Comparison of ENCODE assay signal across 15 mouse cellular contexts in the genomic region with DNA sequence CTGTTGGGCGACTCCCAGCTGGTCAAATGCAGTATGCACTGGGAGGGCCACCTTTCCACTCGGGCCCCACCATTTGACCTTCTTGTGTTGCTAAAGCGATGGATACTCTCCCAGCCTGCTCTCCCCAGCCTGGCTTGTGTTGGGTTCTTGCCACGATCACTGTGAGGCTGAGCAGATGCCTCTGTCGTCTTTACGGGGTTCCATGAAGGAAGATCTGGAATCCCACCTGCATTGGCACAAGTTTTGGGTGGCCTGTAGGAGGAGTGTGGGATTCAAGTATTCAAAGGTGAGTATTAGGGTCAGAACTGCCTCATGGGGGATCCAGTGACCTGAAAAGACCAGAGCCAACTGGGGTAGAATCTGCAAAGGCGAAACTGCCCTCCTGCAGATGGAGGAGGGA. TPM values are rescaled to one million over a fixed set of nuclear protein-coding genes. Genes with fewer than 3 reads are reported as not detected.
DNase-seq lines count a peak whose midpoint lies in the region; ATAC-seq and TF ChIP-seq lines count a peak whose summit lies in the region.
"Had no signal": no experiment of that assay in that cellular context is flagged by ENCODE, and none has a peak within 500 bp of the region (broad histone marks: within the 10 kb centered on the region; RNA-seq: fewer than 3 reads in every experiment).

No protein-coding gene starts in this region.

- intact Hi-C loops in left cerebral cortex, adult 2 months (cut with DNase I): loop anchor here (2.0 kb wide), 1 partner anchor 62 kb away; no protein-coding TSS in a partner anchor
- intact Hi-C loops in left cerebral cortex, postnatal 25 days (cut with DNase I): no loop called here

- ATAC-seq in forebrain, embryonic 13.5 days: no peak
- ATAC-seq in forebrain, embryonic 16.5 days: no peak
- no peak for ATAC-seq in intestine, embryonic 14.5 days (replicated peaks; ENCODE audit: low FRiP score, low TSS enrichment, low read depth)

- no peak for TF ChIP-seq CTCF in left cerebral cortex, adult 2 months (IDR thresholded peaks at IDR 0.05)

- DNase-seq in left cerebral cortex, adult 2 months (ENCODE audit: extremely low spot score in 1 of 2, low spot score in 2 of 2): no peak
- DNase-seq in left cerebral cortex, postnatal 25 days (ENCODE audit: low spot score in 2 of 2): no peak
- DNase-seq in retina, postnatal 1 day: peak; percentile 52
- DNase-seq in retina, embryonic 14.5 days (ENCODE audit: low spot score): no peak
- DNase-seq in intestine, embryonic 14.5 days (ENCODE audit: low spot score): peak; percentile 55
- DNase-seq in gastrocnemius, adult 8-10 months (ENCODE audit: low spot score in 2 of 2): no peak
- DNase-seq: kidney, adult 9 months; thymus, postnatal 36 days had no signal

- no peak overlapping the region for H3K4me2 ChIP-seq in forebrain, embryonic 13.5 days
- no peak overlapping the region for H3K4me2 ChIP-seq in forebrain, embryonic 16.5 days (ENCODE audit: low read length)
- H3K4me2 ChIP-seq in intestine, embryonic 14.5 days (ENCODE audit: low read length): no peak overlapping the region
- H3K4me2 ChIP-seq: embryonic facial prominence, embryonic 12.5 days; liver, embryonic 15.5 days had no signal

- 88% methylated on average over 7 of the region's 7 CpGs for WGBS in forebrain, embryonic 13.5 days
- WGBS in forebrain, embryonic 16.5 days: 83% methylated on average over 7 of the region's 7 CpGs
- 67% methylated on average over 7 of the region's 7 CpGs for WGBS in intestine, embryonic 14.5 days

- H3K4me3 ChIP-seq in forebrain, embryonic 13.5 days: no peak overlapping the region
- H3K4me3 ChIP-seq in forebrain, embryonic 16.5 days (replicated peaks; ENCODE audit: low read length): no peak overlapping the region
- H3K4me3 ChIP-seq in left cerebral cortex, adult 2 months: no peak overlapping the region
- no peak overlapping the region for H3K4me3 ChIP-seq in intestine, embryonic 14.5 days (ENCODE audit: low read depth, low read length)
- H3K4me3 ChIP-seq: embryonic facial prominence, embryonic 12.5 days; heart, adult 2 months; liver, embryonic 15.5 days had no signal

- H3K9ac ChIP-seq in forebrain, embryonic 13.5 days: no peak overlapping the region
- no peak overlapping the region for H3K9ac ChIP-seq in forebrain, embryonic 16.5 days (replicated peaks; ENCODE audit: low read depth, low read length)
- H3K9ac ChIP-seq in intestine, embryonic 14.5 days (ENCODE audit: low read length): no peak overlapping the region
- H3K9ac ChIP-seq: embryonic facial prominence, embryonic 12.5 days; liver, embryonic 15.5 days had no signal

- no peaks in the 10 kb centered on the region for H3K27me3 ChIP-seq in forebrain, embryonic 13.5 days
- no peaks in the 10 kb centered on the region for H3K27me3 ChIP-seq in forebrain, embryonic 16.5 days (replicated peaks; ENCODE audit: control insufficient read depth, insufficient read depth, low read length)
- H3K27me3 ChIP-seq in intestine, embryonic 14.5 days (replicated peaks; ENCODE audit: control insufficient read depth, insufficient read depth, low read length): no peaks in the 10 kb centered on the region
- H3K27me3 ChIP-seq: embryonic facial prominence, embryonic 12.5 days; liver, embryonic 15.5 days; Patski had no signal

- peaks cover 65% of the 10 kb centered on the region for H3K36me3 ChIP-seq in forebrain, embryonic 13.5 days (ENCODE audit: poor library complexity, severe bottlenecking)
- peaks cover 38% of the 10 kb centered on the region for H3K36me3 ChIP-seq in forebrain, embryonic 16.5 days (ENCODE audit: control insufficient read depth, insufficient read depth)
- peaks cover 71% of the 10 kb centered on the region for H3K36me3 ChIP-seq in intestine, embryonic 14.5 days (ENCODE audit: control insufficient read depth, insufficient read depth, low read length)

- peak overlapping the region; percentile 27 for H3K27ac ChIP-seq in forebrain, embryonic 13.5 days
- H3K27ac ChIP-seq in forebrain, embryonic 16.5 days (ENCODE audit: low read length): no peak overlapping the region
- H3K27ac ChIP-seq in left cerebral cortex, adult 2 months: peak overlapping the region; percentile 61
- H3K27ac ChIP-seq in intestine, embryonic 14.5 days (ENCODE audit: low read depth): no peak overlapping the region
- H3K27ac ChIP-seq: embryonic facial prominence, embryonic 12.5 days; heart, adult 2 months; liver, embryonic 15.5 days; macrophage had no signal

- no peaks in the 10 kb centered on the region for H3K9me3 ChIP-seq in forebrain, embryonic 13.5 days (replicated peaks)
- no peaks in the 10 kb centered on the region for H3K9me3 ChIP-seq in forebrain, embryonic 16.5 days (ENCODE audit: control insufficient read depth, low read length)
- no peaks in the 10 kb centered on the region for H3K9me3 ChIP-seq in intestine, embryonic 14.5 days (ENCODE audit: control insufficient read depth, low read length)
- H3K9me3 ChIP-seq: embryonic facial prominence, embryonic 12.5 days; liver, embryonic 15.5 days had no signal

- H3K4me1 ChIP-seq in forebrain, embryonic 13.5 days: peaks cover 36% of the 10 kb centered on the region
- H3K4me1 ChIP-seq in forebrain, embryonic 16.5 days (replicated peaks; ENCODE audit: control insufficient read depth, insufficient read depth, low read length): peaks cover 32% of the 10 kb centered on the region
- peaks cover 15% of the 10 kb centered on the region; the same call in 1 of the 2 replicates for H3K4me1 ChIP-seq in intestine, embryonic 14.5 days (replicated peaks; ENCODE audit: control insufficient read depth, insufficient read depth, low read length)

RNA-seq across cellular contexts. Expression of a gene that starts 5.4 kb away (rescaled TPM):
- 30.7 and 35.1 TPM in 2 replicates for polyA plus RNA-seq in forebrain, embryonic 13.5 days (2015; fragmentation: Nextera tagmentation; extraction: Ambion mirVana)
- polyA plus RNA-seq in forebrain, embryonic 16.5 days (2015; fragmentation: Nextera tagmentation; extraction: Ambion mirVana): 29.5 and 31.4 TPM in 2 replicates
- 10 to 100 TPM; 31.5 to 33.2 TPM for total RNA-seq in left cerebral cortex, adult 2 months (2021)
- 10 to 100 TPM; 32.5 to 33.7 TPM for total RNA-seq in left cerebral cortex, postnatal 25 days (2021)
- polyA plus RNA-seq in intestine, embryonic 14.5 days (2014; fragmentation: Nextera tagmentation; extraction: Ambion mirVana): 10.3 and 10.8 TPM in 2 replicates
- total RNA-seq in gastrocnemius, adult 8-10 months (2022): 1 to 10 TPM; 4.4 to 6.8 (median 5.3) TPM

RNA-seq across cellular contexts. Expression of a gene that starts 5.9 kb away (rescaled TPM):
- 15,903 and 18,325 TPM in 2 replicates for polyA plus RNA-seq in forebrain, embryonic 13.5 days (2015; fragmentation: Nextera tagmentation; extraction: Ambion mirVana)
- polyA plus RNA-seq in forebrain, embryonic 16.5 days (2015; fragmentation: Nextera tagmentation; extraction: Ambion mirVana): 15,087 and 15,431 TPM in 2 replicates
- total RNA-seq in left cerebral cortex, adult 2 months (2021): 1,000 to 10,000 TPM; 2,227 to 2,233 TPM
- total RNA-seq in left cerebral cortex, postnatal 25 days (2021): 1,000 to 10,000 TPM; 2,451 to 2,479 TPM
- 15,561 and 16,510 TPM in 2 replicates for polyA plus RNA-seq in intestine, embryonic 14.5 days (2014; fragmentation: Nextera tagmentation; extraction: Ambion mirVana)
- total RNA-seq in gastrocnemius, adult 8-10 months (2022): 100 to 1,000 TPM; 301 to 406 (median 351) TPM

RNA-seq across cellular contexts. Expression of a gene that starts 59.5 kb away (rescaled TPM):
- 521 and 522 TPM in 2 replicates for polyA plus RNA-seq in forebrain, embryonic 13.5 days (2015; fragmentation: Nextera tagmentation; extraction: Ambion mirVana)
- polyA plus RNA-seq in forebrain, embryonic 16.5 days (2015; fragmentation: Nextera tagmentation; extraction: Ambion mirVana): 541 and 600 TPM in 2 replicates
- 100 to 1,000 TPM; 334 to 344 TPM for total RNA-seq in left cerebral cortex, adult 2 months (2021)
- total RNA-seq in left cerebral cortex, postnatal 25 days (2021): 100 to 1,000 TPM; 384 to 450 TPM
- polyA plus RNA-seq in intestine, embryonic 14.5 days (2014; fragmentation: Nextera tagmentation; extraction: Ambion mirVana): 230 and 247 TPM in 2 replicates
- total RNA-seq in gastrocnemius, adult 8-10 months (2022): 1 to 10 TPM; 3.0 to 7.9 (median 5.0) TPM

Comparison
In these comparisons a context has a peak if more than half of its experiments do, and no peak if none do; other contexts are left out.
1. H3K27ac ChIP-seq: peak in forebrain, embryonic 13.5 days (single experiment) and left cerebral cortex, adult 2 months (single experiment); none in forebrain, embryonic 16.5 days (single experiment) and intestine, embryonic 14.5 days (single experiment).
2. DNase-seq: peak in retina, postnatal 1 day (single experiment) and intestine, embryonic 14.5 days (single experiment); none in left cerebral cortex, adult 2 months (0 of 2), left cerebral cortex, postnatal 25 days (0 of 2), retina, embryonic 14.5 days (single experiment) and gastrocnemius, adult 8-10 months (0 of 2).
3. RNA of a gene that starts 5.4 kb away (total RNA-seq): 32.5 to 33.7 TPM in left cerebral cortex, postnatal 25 days and 31.5 to 33.2 TPM in left cerebral cortex, adult 2 months; 4.4 to 6.8 TPM in gastrocnemius, adult 8-10 months; every median in the first group is over 4 times any median in the second.
4. RNA of a gene that starts 5.9 kb away (total RNA-seq): 2,451 to 2,479 TPM in left cerebral cortex, postnatal 25 days and 2,227 to 2,233 TPM in left cerebral cortex, adult 2 months; 301 to 406 TPM in gastrocnemius, adult 8-10 months; every median in the first group is over 4 times any median in the second.
5. RNA of a gene that starts 59.5 kb away (total RNA-seq): 384 to 450 TPM in left cerebral cortex, postnatal 25 days and 334 to 344 TPM in left cerebral cortex, adult 2 months; 3.0 to 7.9 TPM in gastrocnemius, adult 8-10 months; every median in the first group is over 10 times any median in the second.